Mouse (Mus musculus) brown adipose tissue, adult 24 weeks (tissue): ENCODE results near the gene Mief1. TPM values are rescaled to one million over a fixed set of nuclear protein-coding genes. Genes with fewer than 3 reads are reported as not detected.

Experiments
- H3K27ac ChIP-seq: fragments of 200-500 bp; replicated peaks from 2 replicates; pipeline ENCODE4 v1.5.1; 2012; ENCODE audit warnings: low read depth, mild to moderate bottlenecking, low read length
- H3K4me1 ChIP-seq: fragments of 200-500 bp; 2 replicates; pipeline ENCODE4 v1.6.1; 2012; ENCODE audit warnings: low read length, mixed read lengths; ENCODE audit not compliant: control insufficient read depth, insufficient read depth, insufficient read length
- H3K4me3 ChIP-seq: fragments of 200-500 bp; 2 replicates; pipeline ENCODE4 v1.5.1; 2012; ENCODE audit warnings: low read depth, mild to moderate bottlenecking, low read length, moderate library complexity; ENCODE audit not compliant: insufficient read depth
- polyA plus RNA-seq: library from polyadenylated mRNA; stranded (reverse); fragments of >200 nt; gene quantifications from 2 replicates; pipeline ENCODE4 v1.2.4, GENCODE M21; 2012; ENCODE audit not compliant: missing spikeins, insufficient read depth, insufficient read length

The Mief1 gene
- polyA plus RNA-seq, 1 experiment: 16.0 TPM

GRCm38 (mm10) chr15:80271858-80272396, 38.1 kb downstream of the Mief1 start:
- Histone ChIP-seq H3K4me3 (no peak overlapping the region), H3K4me1 (no peaks in the 10 kb centered on the region), H3K27ac (no peak overlapping the region)

DNA sequence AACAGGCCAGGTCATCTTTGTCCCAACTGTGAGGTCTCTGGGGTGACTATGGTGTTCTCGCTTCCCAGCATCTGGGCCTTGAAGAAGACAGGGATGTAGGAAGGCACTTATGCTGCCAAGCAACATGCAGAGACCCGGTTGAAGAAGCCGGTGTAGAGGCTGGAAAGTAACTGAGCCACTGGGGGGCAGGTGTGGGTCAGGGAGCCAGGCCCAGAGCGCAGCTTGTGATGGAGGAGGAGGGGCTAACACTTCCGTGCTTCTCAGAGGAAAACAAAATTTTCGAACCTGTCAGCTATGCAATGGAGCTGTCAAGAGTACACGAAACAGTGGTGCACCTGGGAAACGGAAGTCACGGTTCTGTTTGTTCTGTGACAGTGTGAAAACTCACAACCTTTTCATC, 43.3 kb downstream of the Mief1 start:
- Histone ChIP-seq H3K4me3 (no peak overlapping the region), H3K4me1 (no peaks in the 10 kb centered on the region), H3K27ac (no peak overlapping the region)

- H3K27ac ChIP-seq: no peak overlapping the region
- no peak overlapping the region for H3K4me3 ChIP-seq
- no peaks in the 10 kb centered on the region for H3K4me1 ChIP-seq
Observed at GRCm38 (mm10) chr15:80277625-80278024, 43.8 kb downstream of the Mief1 start.

- no peaks in the 10 kb centered on the region for H3K4me1 ChIP-seq
- no peak overlapping the region for H3K4me3 ChIP-seq
- H3K27ac ChIP-seq: no peak overlapping the region
Observed at GRCm38 (mm10) chr15:80278121-80278759, 44.4 kb downstream of the Mief1 start.

DNA sequence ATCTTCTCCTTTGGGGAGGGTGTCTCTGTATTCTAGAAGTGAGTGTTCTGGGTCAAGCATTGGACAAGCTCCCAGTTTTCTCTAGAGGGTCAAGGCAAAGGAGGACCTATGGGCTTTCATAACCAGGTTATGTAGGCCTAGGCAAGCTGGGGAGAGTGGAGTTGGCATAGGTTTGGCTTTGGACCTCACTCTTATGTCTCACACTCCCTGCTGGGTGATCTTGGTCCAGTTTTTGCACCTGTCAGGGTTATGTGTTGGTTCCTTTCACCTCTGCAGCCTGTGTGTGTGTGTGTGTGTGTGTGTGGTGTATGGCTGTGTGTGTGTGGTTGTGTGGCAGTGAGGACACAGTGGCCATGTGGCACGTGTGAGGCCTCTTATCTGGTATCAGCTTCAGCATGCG, 45.2 kb downstream of the Mief1 start:
- Histone ChIP-seq H3K27ac (no peak overlapping the region), H3K4me1 (no peaks in the 10 kb centered on the region), H3K4me3 (no peak overlapping the region)

DNA sequence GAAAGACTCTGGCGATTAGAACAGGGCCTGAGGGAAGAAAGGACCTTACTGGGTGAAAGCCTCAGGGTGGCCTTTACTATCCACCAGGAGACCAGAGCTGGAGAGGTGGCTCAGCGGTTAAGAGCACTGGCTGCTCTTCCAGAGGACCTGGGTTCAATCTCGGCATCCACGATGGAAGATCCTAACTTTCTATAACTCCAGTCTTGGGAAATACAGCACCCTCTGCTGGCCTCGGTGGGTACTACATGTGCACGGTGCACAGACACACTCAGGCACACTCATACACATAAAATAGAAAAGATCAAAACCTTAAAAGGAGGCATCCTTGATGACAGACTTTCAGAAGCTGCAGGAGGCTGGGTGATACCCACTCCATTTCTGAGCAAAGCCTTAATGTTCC, 46.8 kb downstream of the Mief1 start:
- no peak overlapping the region for H3K4me3 ChIP-seq
- no peak overlapping the region for H3K27ac ChIP-seq
- H3K4me1 ChIP-seq: no peaks in the 10 kb centered on the region

DNA sequence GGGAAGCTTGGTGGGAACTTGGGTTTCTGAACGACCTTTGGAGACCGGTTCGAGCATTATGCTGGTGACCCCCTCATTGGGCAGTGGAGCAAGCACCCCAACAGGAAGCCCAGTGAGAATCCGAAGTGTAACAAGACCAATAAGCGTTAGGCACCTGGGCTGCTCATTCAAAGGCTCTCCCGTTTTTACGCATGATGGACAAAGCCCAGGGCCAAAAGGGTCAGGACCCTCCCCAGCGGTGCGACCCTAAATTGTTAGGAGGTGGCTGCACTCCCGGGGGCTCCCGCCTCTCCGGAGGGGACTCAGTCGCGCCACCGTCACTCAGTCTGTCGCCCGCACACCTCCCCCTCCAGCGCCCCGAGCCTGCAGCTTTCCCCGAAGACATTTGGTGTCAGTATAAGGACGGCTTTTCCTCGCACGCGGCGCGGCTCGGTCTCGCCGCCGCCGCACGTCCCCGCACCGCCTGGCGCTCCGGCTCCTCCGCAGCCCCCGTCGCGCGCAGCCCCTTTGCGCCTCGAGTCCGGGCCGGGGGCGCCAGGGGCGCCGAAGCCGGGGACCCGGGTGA, 53.1 kb downstream of the Mief1 start, which contains the start of gene Cacna1i:
Gene Cacna1i, plus strand, starts transcription at position 388 of the 565 bp plus-strand sequence.
- Histone ChIP-seq H3K27ac (no peak within 1 kb of the TSS), H3K4me1 (no peaks in the 10 kb centered on the region), H3K4me3 (no peak within 1 kb of the TSS)

- no peaks in the 10 kb centered on the region for H3K4me1 ChIP-seq
- H3K4me3 ChIP-seq: no peak overlapping the region
- H3K27ac ChIP-seq: no peak overlapping the region
Observed at GRCm38 (mm10) chr15:80288036-80288435, 54.2 kb downstream of the Mief1 start.

- H3K27ac ChIP-seq: no peak overlapping the region
- no peak overlapping the region for H3K4me3 ChIP-seq
- no peaks in the 10 kb centered on the region for H3K4me1 ChIP-seq
Observed at GRCm38 (mm10) chr15:80289436-80289835, 55.6 kb downstream of the Mief1 start.

DNA sequence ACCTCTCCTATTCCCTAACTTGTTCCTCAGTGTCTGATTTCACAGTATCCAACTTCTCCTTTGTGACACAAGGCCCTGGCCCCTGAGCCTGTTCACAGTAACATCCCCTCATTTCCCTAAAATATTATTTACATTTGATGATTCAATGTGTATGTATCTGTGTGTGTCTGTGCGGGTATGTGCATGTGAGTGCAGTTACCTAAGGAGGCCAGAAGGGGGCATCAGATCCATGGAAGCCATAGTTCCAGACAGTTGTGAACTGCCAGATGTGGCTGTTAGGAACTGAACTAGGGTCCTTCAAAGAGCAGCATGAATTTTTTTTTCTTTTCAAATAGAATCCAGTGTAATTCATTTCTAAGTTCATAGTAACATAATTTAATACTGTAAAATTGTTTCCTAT, 63.3 kb downstream of the Mief1 start:
- H3K27ac ChIP-seq: no peak overlapping the region
- H3K4me3 ChIP-seq: no peak overlapping the region
- H3K4me1 ChIP-seq: no peaks in the 10 kb centered on the region

Other genes starting within 250 kb of the Mief1 start
- gene Pdgfb, start 219.0 kb upstream of the Mief1 start, polyA plus RNA-seq: 9.8 and 13.0 TPM in 2 replicates
- 47.9 and 62.7 TPM in 2 replicates for gene Syngr1, start 142.7 kb upstream of the Mief1 start, polyA plus RNA-seq
- gene Rpl3, start 142.2 kb upstream of the Mief1 start, polyA plus RNA-seq: 424 and 522 TPM in 2 replicates
- 4.8 and 5.7 TPM in 2 replicates for gene Tab1, start 100.9 kb upstream of the Mief1 start, polyA plus RNA-seq
- gene Mgat3, start 60.3 kb upstream of the Mief1 start, polyA plus RNA-seq: 0.36 and 0.50 TPM in 2 replicates
- gene AC140267.1, start 1.8 kb downstream of the Mief1 start, polyA plus RNA-seq: not detected in 2 replicates
- 111 and 147 TPM in 2 replicates for gene Atf4, start 21.2 kb downstream of the Mief1 start, polyA plus RNA-seq
- gene Rps19bp1, start 30.3 kb downstream of the Mief1 start, polyA plus RNA-seq: 30.4 and 30.8 TPM in 2 replicates
- gene Cacna1i, start 53.2 kb downstream of the Mief1 start, polyA plus RNA-seq: not detected in 2 replicates